Mouse (Mus musculus) megakaryocyte, embryonic 14.5 days (primary cell): ENCODE data around the gene Aars.

Source experiments
- FLI1 ChIP-seq: IDR thresholded peaks from 2 replicates; pipeline ENCODE4 v1.6.1; 2012; ENCODE audit warnings: low read length, inconsistent platforms, mixed read lengths
- GATA1 ChIP-seq: IDR thresholded peaks from 3 replicates; pipeline ENCODE4 v1.6.1; 2012; ENCODE audit warnings: mixed read lengths, low read length, inconsistent platforms, borderline replicate concordance

DNA sequence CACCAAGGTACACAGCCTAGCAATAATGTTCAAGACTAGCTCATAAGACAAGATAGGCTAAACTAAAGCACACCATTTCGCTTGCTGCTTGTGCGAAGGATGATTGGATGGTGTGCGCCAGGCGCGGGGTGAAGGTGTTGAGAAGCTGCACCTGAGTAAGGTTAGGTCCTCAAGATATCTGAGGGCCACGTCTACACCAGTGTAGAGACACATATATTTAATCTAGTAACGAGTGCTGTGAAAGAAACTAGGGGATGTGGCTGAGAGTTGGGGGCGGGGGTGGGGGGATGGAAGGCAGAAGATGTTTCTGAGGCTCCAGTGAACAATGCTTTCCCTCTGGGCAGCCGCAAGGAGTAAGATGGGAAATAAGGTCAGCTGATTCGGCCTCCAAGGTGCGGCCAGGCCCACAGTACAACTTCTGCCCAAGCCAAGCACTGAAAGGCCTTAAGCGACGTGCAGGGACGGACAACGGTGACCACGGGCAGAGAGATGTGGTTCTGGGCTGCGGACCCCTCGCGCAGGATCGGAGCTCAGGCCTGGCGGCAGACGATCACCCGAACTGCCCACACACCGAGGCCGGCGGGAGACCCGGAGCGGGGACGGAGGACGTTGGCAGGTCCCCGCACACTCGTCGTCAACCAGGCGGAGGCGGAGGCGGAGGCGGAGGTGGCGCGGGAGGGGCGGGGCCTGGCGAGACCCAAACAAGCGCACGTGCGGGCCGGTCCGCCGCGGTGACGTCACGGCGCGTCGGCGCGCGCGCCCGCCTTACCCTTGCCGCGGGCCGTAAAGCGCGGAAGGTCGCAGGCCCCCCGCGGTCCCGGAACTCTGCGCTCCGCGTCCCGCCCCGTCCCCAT, 61.1 kb downstream of the Aars start, which contains the start of gene Pdpr:
- no peak for TF ChIP-seq GATA1
- no peak for TF ChIP-seq FLI1
